Mouse (Mus musculus) ES-E14 (cell line): ENCODE data around the gene Yaf2. TPM values are rescaled to one million over a fixed set of nuclear protein-coding genes. Genes with fewer than 3 reads are reported as not detected.

ENCODE experiments used
- DNase-seq: peaks from one replicate; pipeline ENCODE4 v3.0.0-alpha.2; 2013; ENCODE audit warnings: low read depth, low spot score
- H3K27ac ChIP-seq: 2 replicates; pipeline ENCODE4 v1.5.1; 2012; ENCODE audit warnings: low read depth, mild to moderate bottlenecking, low read length, moderate library complexity, mixed read lengths; ENCODE audit not compliant: poor library complexity, insufficient read depth, severe bottlenecking
- H3K36me3 ChIP-seq: 2 replicates; pipeline ENCODE4 v1.6.1; 2012; ENCODE audit warnings: mild to moderate bottlenecking, low read length, moderate library complexity, mixed read lengths; ENCODE audit not compliant: control insufficient read depth, poor library complexity, insufficient read depth, severe bottlenecking
- H3K4me1 ChIP-seq, 2 experiments: fragments of 150-350 bp in 1 of 2; sonication (generic) in 1 of 2; 2 replicates each; pipeline ENCODE4 v1.6.1; 2012; ENCODE audit warnings: low read length in 2 of 2, mild to moderate bottlenecking in 1 of 2, mixed read lengths in 1 of 2; ENCODE audit not compliant: control insufficient read depth in 2 of 2, insufficient read depth in 2 of 2, poor library complexity in 1 of 2
- H3K4me3 ChIP-seq, 2 experiments: fragments of 150-350 bp in 1 of 2; sonication (generic) in 1 of 2; 2 replicates each; pipeline ENCODE4 v1.5.1; 2012; ENCODE audit warnings: low read length in 2 of 2, low read depth in 1 of 2, mild to moderate bottlenecking in 1 of 2, mixed read lengths in 1 of 2; ENCODE audit not compliant: insufficient read depth in 1 of 2, poor library complexity in 1 of 2, severe bottlenecking in 1 of 2
- H3K9ac ChIP-seq: 2 replicates; pipeline ENCODE4 v1.6.1; 2012; ENCODE audit warnings: low read depth, mild to moderate bottlenecking, low read length, mixed read lengths; ENCODE audit not compliant: poor library complexity, insufficient read depth, severe bottlenecking
- H3K9me3 ChIP-seq: fragments of 150-350 bp; sonication (generic); 2 replicates; pipeline ENCODE4 v1.6.1; 2012; ENCODE audit warnings: low read depth, mild to moderate bottlenecking, low read length; ENCODE audit not compliant: control insufficient read depth, insufficient read depth
- CHD2 ChIP-seq: IDR thresholded peaks from 2 replicates; pipeline ENCODE4 v1.6.1; 2014; ENCODE audit warnings: mild to moderate bottlenecking, low read depth, low read length, inconsistent platforms
- HCFC1 ChIP-seq: IDR thresholded peaks from 2 replicates; pipeline ENCODE4 v1.6.1; 2012; ENCODE audit warnings: low read length, inconsistent platforms, borderline replicate concordance; ENCODE audit not compliant: insufficient read depth
- MAFK ChIP-seq: IDR thresholded peaks from 2 replicates; pipeline ENCODE4 v1.6.1; 2014; ENCODE audit warnings: mild to moderate bottlenecking, low read depth, low read length, inconsistent platforms; ENCODE audit not compliant: insufficient read depth
- ZC3H11A ChIP-seq: IDR thresholded peaks from 2 replicates; pipeline ENCODE4 v1.6.1; 2012; ENCODE audit warnings: low read depth, mild to moderate bottlenecking, inconsistent platforms, low read length, borderline replicate concordance
- ZNF384 ChIP-seq: IDR thresholded peaks from 2 replicates; pipeline ENCODE4 v1.6.1; 2012; ENCODE audit warnings: low read depth, low read length, inconsistent platforms
- in situ Hi-C, 2 experiments: fragments of 600-800 bp; cut with MboI; formaldehyde crosslinking; loops; one replicate each; pipeline ENCODE4 v1.15.1; 2025; ENCODE audit warnings: low sequenced_read_pairs in 2 of 2, inconsistent platforms in 1 of 2; ENCODE audit not compliant: unreplicated experiment in 2 of 2
- total RNA-seq: library from RNA; depleted of rRNA; stranded (reverse); fragments of 300-350 nt; gene quantifications from 2 replicates; pipeline ENCODE4 v1.2.3, GENCODE M21; 2012

Yaf2 gene
- total RNA-seq, 1 experiment, result 19.8 TPM

DNA sequence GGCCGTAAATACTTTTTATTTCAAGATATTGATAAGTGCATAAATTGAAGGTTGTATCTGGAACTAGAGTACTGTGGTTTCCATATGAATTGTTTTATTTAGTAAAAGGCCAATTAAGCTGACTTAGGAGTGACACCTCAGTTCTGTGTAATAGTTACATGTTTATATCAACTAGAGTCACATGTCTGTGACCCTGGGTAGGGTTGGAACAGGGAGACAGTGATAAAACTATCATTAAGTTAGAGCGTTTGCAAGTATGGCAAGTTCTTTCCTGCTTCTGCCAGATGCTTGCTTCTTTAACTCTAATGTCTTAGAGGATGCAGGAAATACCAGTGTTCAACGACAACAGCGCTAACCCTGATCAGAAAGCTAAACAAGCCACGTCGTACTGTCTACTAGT, 52.4 kb downstream of the Yaf2 start:
- no peaks in the 10 kb centered on the region for H3K36me3 ChIP-seq

DNA sequence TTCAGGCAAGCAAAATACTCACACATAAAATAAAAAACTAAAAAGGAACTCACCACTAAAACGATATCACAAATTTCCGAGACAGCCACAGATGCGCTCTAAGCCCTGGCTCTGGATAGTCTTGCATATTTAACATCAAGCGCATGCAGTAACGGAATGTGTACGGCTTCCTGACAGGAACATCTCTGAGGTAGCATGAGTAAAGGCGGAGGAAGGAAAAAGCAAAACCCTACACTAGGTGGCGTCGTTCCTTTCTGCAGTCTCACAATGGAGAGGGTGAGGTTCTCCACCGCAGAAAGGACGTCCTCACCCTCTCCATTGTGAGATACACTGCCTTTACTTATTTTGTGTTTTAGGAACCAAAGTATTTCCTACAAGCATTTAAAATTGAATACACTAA, 53.4 kb downstream of the Yaf2 start:
- Histone ChIP-seq H3K4me1 (peaks cover 0 to 2% of the 10 kb centered on the region in 2 experiments; a peak in 1 of 4 replicates), H3K4me3 (no peak overlapping the region), H3K9ac (no peak overlapping the region), H3K27ac (no peak overlapping the region), H3K9me3 (no peaks in the 10 kb centered on the region), H3K36me3 (no peaks in the 10 kb centered on the region)
- TF ChIP-seq HCFC1, result no peak
- TF ChIP-seq ZC3H11A, result no peak
- TF ChIP-seq CHD2, result no peak
- no peak for TF ChIP-seq MAFK
- TF ChIP-seq ZNF384, result no peak
- DNase-seq, result peak; percentile 40
- in situ Hi-C loops, result no loop called here

More for the DNA sequence above, 52.4 kb downstream of the Yaf2 start:
- no peak for DNase-seq
- Histone ChIP-seq H3K27ac (no peak overlapping the region), H3K9me3 (no peaks in the 10 kb centered on the region), H3K4me3 (no peak overlapping the region), H3K9ac (no peak overlapping the region), H3K4me1 (peaks cover 0 to 2% of the 10 kb centered on the region in 2 experiments; a peak in 1 of 4 replicates)
- in situ Hi-C loops, result no loop called here
- TF ChIP-seq CHD2 (no peak), MAFK (no peak), ZNF384 (no peak), ZC3H11A (no peak)

DNA sequence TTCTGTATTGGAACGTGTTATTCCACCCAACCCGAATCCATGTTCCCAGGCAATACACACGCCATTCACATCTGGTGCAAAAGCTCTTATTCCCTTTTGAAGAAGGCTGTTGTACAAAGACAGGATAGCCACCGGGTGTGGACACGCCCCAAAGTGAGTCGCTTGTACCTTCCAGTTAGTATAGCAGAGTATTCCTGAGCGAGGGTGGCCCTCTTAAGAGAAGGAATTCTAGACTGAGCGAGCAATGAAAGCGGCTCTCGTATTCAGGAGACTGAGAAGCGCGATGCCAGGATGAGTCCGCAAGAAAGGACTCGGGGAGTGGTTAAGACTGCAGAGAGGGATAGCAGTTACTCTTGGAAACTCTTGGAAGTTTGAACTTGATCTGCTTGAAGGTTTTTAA, 60.5 kb downstream of the Yaf2 start:
- Histone ChIP-seq H3K36me3 (no peaks in the 10 kb centered on the region), H3K9ac (no peak overlapping the region), H3K27ac (no peak overlapping the region), H3K4me3 (peak overlapping the region in 1 of 2 experiments; percentile 97; a peak in 2 of 4 replicates), H3K9me3 (no peaks in the 10 kb centered on the region), H3K4me1 (peaks cover 0 to 7% of the 10 kb centered on the region in 2 experiments; a peak in 1 of 4 replicates)
- in situ Hi-C loops, result no loop called here
- TF ChIP-seq ZNF384 (no peak), MAFK (no peak), CHD2 (no peak), HCFC1 (no peak), ZC3H11A (no peak)
- DNase-seq, result no peak

DNA sequence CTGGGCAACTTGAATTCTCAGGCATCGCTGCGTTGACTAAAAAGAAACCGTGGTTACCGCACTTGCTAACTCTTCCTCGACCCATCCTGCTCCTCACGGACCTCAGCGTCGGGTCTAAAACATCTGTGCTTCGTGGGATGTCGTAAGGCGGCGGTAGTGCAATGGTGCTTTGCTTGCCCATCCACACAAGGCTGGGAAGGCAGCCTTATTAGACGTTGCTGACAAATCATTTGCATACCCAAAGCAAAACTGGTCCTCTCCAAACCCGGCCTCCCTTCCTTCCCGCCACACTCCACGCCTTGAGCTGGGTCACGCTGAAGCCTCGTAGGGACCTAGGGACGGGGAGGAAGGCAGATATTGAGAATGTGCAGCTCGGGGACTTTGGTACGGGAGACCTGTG, 61.1 kb downstream of the Yaf2 start:
- in situ Hi-C loops, result no loop called here
- peak overlapping the region; percentile 72 to 97 for H3K4me3 ChIP-seq
- TF ChIP-seq MAFK, result no peak
- no peak for TF ChIP-seq CHD2
- TF ChIP-seq ZNF384, result no peak
- TF ChIP-seq HCFC1, result no peak
- TF ChIP-seq ZC3H11A, result no peak
- DNase-seq, result peak; percentile 20
- peaks cover 0 to 8% of the 10 kb centered on the region in 2 experiments; a peak in 1 of 4 replicates for H3K4me1 ChIP-seq
- H3K27ac ChIP-seq, result no peak overlapping the region
- H3K9me3 ChIP-seq, result no peaks in the 10 kb centered on the region
- H3K9ac ChIP-seq, result peak overlapping the region; percentile 83
- no peaks in the 10 kb centered on the region for H3K36me3 ChIP-seq
